ENCODE assay signal across 10 mouse cellular contexts in genomic region chr1:21962896-21963864, GRCm38 (mm10). TPM values are rescaled to one million over a fixed set of nuclear protein-coding genes. Genes with fewer than 3 reads are reported as not detected.
A peak's percentile ranks its signal among the peaks of the same experiment; 100 is the strongest.
DNase-seq lines count a peak whose midpoint lies in the region; ATAC-seq and TF ChIP-seq lines count a peak whose summit lies in the region.
"Had no signal": no experiment of that assay in that cellular context is flagged by ENCODE, and none has a peak within 500 bp of the region (broad histone marks: within the 10 kb centered on the region; RNA-seq: fewer than 3 reads in every experiment).

No protein-coding gene starts in this region.

- peak overlapping the region; percentile 79; the same call in 1 of the 2 replicates for H3K4me2 ChIP-seq in forebrain, postnatal 0 days (ENCODE audit: low read depth)
- H3K4me2 ChIP-seq in forebrain, embryonic 12.5 days, result no peak overlapping the region
- H3K4me2 ChIP-seq in midbrain, embryonic 13.5 days (replicated peaks), result no peak overlapping the region

- H3K27me3 ChIP-seq in forebrain, postnatal 0 days (ENCODE audit: insufficient read depth, low read length), result no peaks in the 10 kb centered on the region
- H3K27me3 ChIP-seq in forebrain, embryonic 12.5 days, result peaks cover 38% of the 10 kb centered on the region
- H3K27me3 ChIP-seq in midbrain, embryonic 13.5 days, result peaks cover 27% of the 10 kb centered on the region

- H3K36me3 ChIP-seq in forebrain, postnatal 0 days (ENCODE audit: insufficient read depth), result no peaks in the 10 kb centered on the region
- H3K36me3 ChIP-seq in forebrain, embryonic 12.5 days (replicated peaks), result no peaks in the 10 kb centered on the region
- H3K36me3 ChIP-seq in midbrain, embryonic 13.5 days, result no peaks in the 10 kb centered on the region
- H3K36me3 ChIP-seq: embryonic facial prominence, embryonic 12.5 days had no signal

- H3K9ac ChIP-seq in forebrain, postnatal 0 days, result no peak overlapping the region
- H3K9ac ChIP-seq in forebrain, embryonic 12.5 days, result no peak overlapping the region
- no peak overlapping the region for H3K9ac ChIP-seq in midbrain, embryonic 13.5 days (replicated peaks)
- H3K9ac ChIP-seq: embryonic facial prominence, embryonic 12.5 days; liver, embryonic 14.5 days had no signal

- TF ChIP-seq CTCF in forebrain, postnatal 0 days (IDR thresholded peaks at IDR 0.05; ENCODE audit: low read depth), result no peak

- no peaks in the 10 kb centered on the region for H3K4me1 ChIP-seq in forebrain, postnatal 0 days (ENCODE audit: insufficient read depth)
- peaks cover 13% of the 10 kb centered on the region for H3K4me1 ChIP-seq in forebrain, embryonic 12.5 days
- H3K4me1 ChIP-seq in midbrain, embryonic 13.5 days (replicated peaks), result peaks cover 19% of the 10 kb centered on the region

- no peak for DNase-seq in forebrain, postnatal 0 days
- peak; percentile 60 for DNase-seq in right cerebral cortex, adult 18-20 months
- no peak for DNase-seq in right cerebral cortex, postnatal 4 days
- peak; percentile 36 to 44 for DNase-seq in natural killer cell, adult 2 months (ENCODE audit: low spot score in 2 of 2)
- DNase-seq in thymus, postnatal 4 days, result peak; percentile 53
- DNase-seq in kidney, postnatal 10 days, result no peak

- H3K4me3 ChIP-seq in forebrain, postnatal 0 days (ENCODE audit: low read depth, low read length), result peak overlapping the region; percentile 73
- H3K4me3 ChIP-seq in forebrain, embryonic 12.5 days (replicated peaks), result no peak overlapping the region
- no peak overlapping the region for H3K4me3 ChIP-seq in midbrain, embryonic 13.5 days (replicated peaks)

- no peaks in the 10 kb centered on the region for H3K9me3 ChIP-seq in forebrain, postnatal 0 days (ENCODE audit: low read length)
- no peaks in the 10 kb centered on the region for H3K9me3 ChIP-seq in forebrain, embryonic 12.5 days
- H3K9me3 ChIP-seq in midbrain, embryonic 13.5 days, result no peaks in the 10 kb centered on the region
- H3K9me3 ChIP-seq: embryonic facial prominence, embryonic 12.5 days had no signal

- ATAC-seq in forebrain, postnatal 0 days, result no peak
- no peak for ATAC-seq in forebrain, embryonic 12.5 days (ENCODE audit: low FRiP score)
- no peak for ATAC-seq in midbrain, embryonic 13.5 days

- no peak overlapping the region for H3K27ac ChIP-seq in forebrain, postnatal 0 days (ENCODE audit: low read depth, low read length)
- H3K27ac ChIP-seq in forebrain, embryonic 12.5 days, result no peak overlapping the region
- no peak overlapping the region for H3K27ac ChIP-seq in midbrain, embryonic 13.5 days
- H3K27ac ChIP-seq: embryonic facial prominence, embryonic 12.5 days; liver, embryonic 14.5 days had no signal

- WGBS in forebrain, postnatal 0 days, result 52% methylated on average over 16 of the region's 16 CpGs
- WGBS in forebrain, embryonic 12.5 days, result 62% methylated on average over 16 of the region's 16 CpGs
- 59% methylated on average over 16 of the region's 16 CpGs for WGBS in midbrain, embryonic 13.5 days

RNA-seq across cellular contexts. Expression of gene Kcnq5, which starts 1.4 kb away (rescaled TPM):
- 17.7 and 18.9 TPM in 2 replicates for total RNA-seq in forebrain, postnatal 0 days (2014; rRNA removed)
- polyA plus RNA-seq in forebrain, postnatal 0 days (2015; fragmentation: Nextera tagmentation; extraction: Ambion mirVana), result 2.8 and 3.4 TPM in 2 replicates
- 0.36 and 0.88 TPM in 2 replicates for polyA plus RNA-seq in forebrain, embryonic 12.5 days (2016; fragmentation: Nextera tagmentation; extraction: Ambion mirVana)
- 0.68 and 1.0 TPM in 2 replicates for polyA plus RNA-seq in midbrain, embryonic 13.5 days (2015; fragmentation: Nextera tagmentation; extraction: Ambion mirVana)

Comparison
In these comparisons a context has a peak if more than half of its experiments do, and no peak if none do; other contexts are left out.
1. DNase-seq: peak in right cerebral cortex, adult 18-20 months (single experiment), natural killer cell, adult 2 months (2 of 2) and thymus, postnatal 4 days (single experiment); none in forebrain, postnatal 0 days (single experiment), right cerebral cortex, postnatal 4 days (single experiment) and kidney, postnatal 10 days (single experiment).